ENCODE assay signal across 19 mouse cellular contexts in the genomic region with DNA sequence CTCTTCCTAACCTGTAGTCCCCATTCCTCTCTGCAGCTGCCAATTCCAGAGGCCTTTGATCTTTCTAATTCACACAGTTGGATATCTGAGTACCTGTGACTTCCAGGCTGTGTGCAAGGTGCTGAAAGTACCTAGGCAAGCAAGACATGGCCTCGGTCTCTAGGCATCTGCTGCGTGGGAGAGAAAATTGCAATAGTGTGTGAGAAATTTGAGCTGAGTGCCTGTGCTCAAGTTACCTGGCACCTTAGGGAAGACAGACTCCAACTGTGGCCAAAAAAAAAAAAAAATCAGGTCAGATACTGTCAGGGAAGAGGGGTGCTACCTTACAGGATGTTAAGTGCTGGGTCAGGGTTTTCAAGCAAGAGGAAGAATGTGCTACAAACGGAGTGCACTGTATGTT.
A peak's percentile ranks its signal among the peaks of the same experiment; 100 is the strongest.
DNase-seq lines count a peak whose midpoint lies in the region; ATAC-seq and TF ChIP-seq lines count a peak whose summit lies in the region.
"Had no signal": no experiment of that assay in that cellular context is flagged by ENCODE, and none has a peak within 500 bp of the region (broad histone marks: within the 10 kb centered on the region; RNA-seq: fewer than 3 reads in every experiment).

No protein-coding gene starts in this region.

- H3K4me1 ChIP-seq in heart, embryonic 15.5 days (replicated peaks) = peaks cover 36% of the 10 kb centered on the region
- no peaks in the 10 kb centered on the region for H3K4me1 ChIP-seq in liver, adult 2 months (ENCODE audit: control insufficient read depth, insufficient read depth, low read length)
- no peaks in the 10 kb centered on the region for H3K4me1 ChIP-seq in liver, embryonic 11.5 days (replicated peaks; ENCODE audit: control insufficient read depth, insufficient read depth, low read length)
- peaks cover 12% of the 10 kb centered on the region for H3K4me1 ChIP-seq in limb, embryonic 11.5 days (ENCODE audit: control insufficient read depth, insufficient read depth, low read length)
- H3K4me1 ChIP-seq: hindbrain, embryonic 10.5 days; liver, embryonic 15.5 days had no signal

- H3K4me3 ChIP-seq in heart, embryonic 15.5 days = no peak overlapping the region
- no peak overlapping the region for H3K4me3 ChIP-seq in liver, adult 2 months (ENCODE audit: insufficient read depth, low read depth, low read length)
- H3K4me3 ChIP-seq in liver, embryonic 11.5 days (ENCODE audit: low read depth, low read length) = no peak overlapping the region
- H3K4me3 ChIP-seq in limb, embryonic 11.5 days (ENCODE audit: low read depth, low read length) = no peak overlapping the region
- H3K4me3 ChIP-seq: hindbrain, embryonic 10.5 days; liver, embryonic 15.5 days had no signal

- H3K79me2 ChIP-seq in liver, adult 2 months (ENCODE audit: control insufficient read depth, insufficient read depth, low read length) = no peaks in the 10 kb centered on the region

- DNase-seq in heart, postnatal 4 days = no peak
- peak; percentile 50 for DNase-seq in liver, adult 2 months (ENCODE audit: extremely low read depth, low read depth, low spot score)
- DNase-seq in liver, embryonic 11.5 days (ENCODE audit: low spot score) = no peak
- DNase-seq in WW6 (ENCODE audit: low read depth, low spot score) = peak; percentile 5
- DNase-seq in limb, embryonic 11.5 days (ENCODE audit: low spot score) = peak; percentile 33
- DNase-seq in urinary bladder, adult 2 months (ENCODE audit: low spot score) = no peak
- DNase-seq: adrenal gland, postnatal 36 days; cerebellum, adult 9-11 months; gastrocnemius, postnatal 36 days; layer of hippocampus, adult 9-11 months; lung, postnatal 4 days; midbrain, embryonic 14.5 days had no signal

- no peak overlapping the region for H3K27ac ChIP-seq in heart, embryonic 15.5 days
- H3K27ac ChIP-seq in liver, adult 2 months (replicated peaks; ENCODE audit: insufficient read depth, low read depth, low read length) = no peak overlapping the region
- no peak overlapping the region for H3K27ac ChIP-seq in liver, embryonic 11.5 days (ENCODE audit: low read depth, low read length)
- no peak overlapping the region for H3K27ac ChIP-seq in limb, embryonic 11.5 days (replicated peaks; ENCODE audit: low read depth, low read length)
- H3K27ac ChIP-seq: hindbrain, embryonic 10.5 days; hindbrain, postnatal 0 days; liver, embryonic 15.5 days had no signal

- H3K9ac ChIP-seq in heart, embryonic 15.5 days = no peak overlapping the region
- H3K9ac ChIP-seq in liver, adult 2 months (ENCODE audit: low read depth, low read length) = no peak overlapping the region
- H3K9ac ChIP-seq in liver, embryonic 11.5 days (ENCODE audit: low read depth, low read length) = no peak overlapping the region
- no peak overlapping the region for H3K9ac ChIP-seq in limb, embryonic 11.5 days (ENCODE audit: low read length)
- H3K9ac ChIP-seq: forebrain, postnatal 0 days; liver, embryonic 15.5 days had no signal

- no peaks in the 10 kb centered on the region for H3K36me3 ChIP-seq in heart, embryonic 15.5 days
- H3K36me3 ChIP-seq in liver, adult 2 months (ENCODE audit: control insufficient read depth, insufficient read depth, low read length) = no peaks in the 10 kb centered on the region
- H3K36me3 ChIP-seq in liver, embryonic 11.5 days (ENCODE audit: control insufficient read depth, insufficient read depth, low read length) = no peaks in the 10 kb centered on the region
- no peaks in the 10 kb centered on the region for H3K36me3 ChIP-seq in limb, embryonic 11.5 days (ENCODE audit: control insufficient read depth, insufficient read depth, low read length)
- H3K36me3 ChIP-seq: hindbrain, embryonic 10.5 days; liver, embryonic 15.5 days had no signal

- no peak for TF ChIP-seq CTCF in liver, adult 2 months (IDR thresholded peaks at IDR 0.05; ENCODE audit: low read depth, low read length)

- 0 out of 2 replicates have a peak overlapping the region, but pooled peaks have one; percentile 8 for H3K4me2 ChIP-seq in heart, embryonic 15.5 days
- H3K4me2 ChIP-seq in liver, embryonic 11.5 days = no peak overlapping the region
- H3K4me2 ChIP-seq in limb, embryonic 11.5 days (ENCODE audit: low read depth, severe bottlenecking) = no peak overlapping the region
- H3K4me2 ChIP-seq: liver, embryonic 15.5 days had no signal

- H3K9me3 ChIP-seq in heart, embryonic 15.5 days (replicated peaks) = no peaks in the 10 kb centered on the region
- no peaks in the 10 kb centered on the region for H3K9me3 ChIP-seq in liver, embryonic 11.5 days (ENCODE audit: control insufficient read depth, low read length)
- H3K9me3 ChIP-seq in limb, embryonic 11.5 days (ENCODE audit: control insufficient read depth, low read length) = no peaks in the 10 kb centered on the region
- H3K9me3 ChIP-seq: hindbrain, embryonic 10.5 days; liver, embryonic 15.5 days had no signal

- no peak for TF ChIP-seq POLR2A in liver, adult 2 months (IDR thresholded peaks at IDR 0.05; ENCODE audit: extremely low read depth, insufficient read depth, low read length)

- ATAC-seq in heart, embryonic 15.5 days (replicated peaks; ENCODE audit: insufficient number of reproducible peaks, insufficient read depth, low FRiP score, low read depth) = no peak
- ATAC-seq in liver, embryonic 11.5 days (replicated peaks; ENCODE audit: low FRiP score) = no peak
- 0 out of 2 replicates have a peak, but pooled peaks have one; percentile 17 for ATAC-seq in limb, embryonic 11.5 days (ENCODE audit: insufficient number of reproducible peaks, low FRiP score, low TSS enrichment, low read depth)
- ATAC-seq: CD4-positive, CD25-positive, alpha-beta regulatory T cell, adult 4 months; forebrain, postnatal 0 days; hindbrain, postnatal 0 days; intestine, embryonic 16.5 days had no signal

- H3K27me3 ChIP-seq in heart, embryonic 15.5 days = no peaks in the 10 kb centered on the region
- H3K27me3 ChIP-seq in liver, adult 2 months (ENCODE audit: control insufficient read depth, insufficient read depth, low read length) = peaks cover 4% of the 10 kb centered on the region; the same call in 1 of the 2 replicates
- no peaks in the 10 kb centered on the region for H3K27me3 ChIP-seq in liver, embryonic 11.5 days (replicated peaks; ENCODE audit: control insufficient read depth, insufficient read depth, low read length)
- no peaks in the 10 kb centered on the region for H3K27me3 ChIP-seq in limb, embryonic 11.5 days (ENCODE audit: control insufficient read depth, insufficient read depth, low read length)
- H3K27me3 ChIP-seq: liver, embryonic 15.5 days had no signal

- WGBS in heart, embryonic 15.5 days = 48% methylated on average over 3 of the region's 3 CpGs
- WGBS in liver, adult 2 months = 31% methylated on average over 3 of the region's 3 CpGs
- 42% methylated on average over 3 of the region's 3 CpGs for WGBS in liver, embryonic 11.5 days
- WGBS in limb, embryonic 11.5 days = 24% methylated on average over 3 of the region's 3 CpGs

Comparison
In these comparisons a context has a peak if more than half of its experiments do, and no peak if none do; other contexts are left out.
1. DNase-seq: peak in liver, adult 2 months (single experiment), WW6 (single experiment) and limb, embryonic 11.5 days (single experiment); none in heart, postnatal 4 days (single experiment), liver, embryonic 11.5 days (single experiment) and urinary bladder, adult 2 months (single experiment).